Mouse (Mus musculus) mouse embryonic stem cell (cell line): ENCODE results near the gene Fbxo21.

Experiments
- in situ Hi-C, 2 experiments: fragments of 300-500 bp; cut with MboI; formaldehyde crosslinking; loops; 1 replicate in 1 of 2; 3 replicates in 1 of 2; pipeline ENCODE4 v1.14.3; 2019 to 2020; ENCODE audit warnings: low sequenced_read_pairs in 2 of 2, low pct_unique_long_range_greater_than_20kb in 1 of 2, mixed read lengths in 1 of 2; ENCODE audit not compliant: unreplicated experiment in 1 of 2

Fbxo21 gene

GRCm38 (mm10) chr5:118059646-118060045, 83.1 kb downstream of the Fbxo21 start:
- in situ Hi-C loops, result no loop called here
